Mouse (Mus musculus): ENCODE measurements at regions not wholly inside any gene's neighbourhood (a gene's known extent, or its start where the extent isn't known, plus 50 kb on each side); places are given as distances from the start of the nearest gene placed in this dataset.
A peak's percentile ranks its signal among the peaks of the same experiment; 100 is the strongest.

GRCm38 (mm10) chr1:152165490-152165905, 75.6 kb upstream of the 1700025G04Rik start:
- DNase-seq = no peak

- no peak for DNase-seq
These were observed 75.0 kb upstream of the 1700025G04Rik start for GRCm38 (mm10) chr1:152164843-152165489.

- DNase-seq = no peak
These were observed 74.3 kb upstream of the 1700025G04Rik start for GRCm38 (mm10) chr1:152164212-152164611.

- DNase-seq = no peak
These were observed 62.5 kb upstream of the 1700025G04Rik start for GRCm38 (mm10) chr1:152152474-152152873.

GRCm38 (mm10) chr1:152148731-152149130, 58.8 kb upstream of the 1700025G04Rik start:
- no peak for DNase-seq

- DNase-seq = peak; percentile 24
These were observed 50.2 kb upstream of the 1700025G04Rik start for GRCm38 (mm10) chr1:152140175-152140574.

Measured in gastrocnemius, postnatal 25 days (tissue).